Mouse (Mus musculus) neural tube, embryonic 10.5 days (tissue): ENCODE results near the gene Agmat.

Experiments
- DNase-seq: peaks from one replicate; pipeline ENCODE4 v3.0.0-alpha.2; 2017; ENCODE audit warnings: low spot score; ENCODE audit errors: extremely low spot score

Agmat gene

GRCm38 (mm10) chr4:141735206-141735560, 11.3 kb upstream of the Agmat start:
- DNase-seq: no peak

GRCm38 (mm10) chr4:141736856-141737255, 9.6 kb upstream of the Agmat start:
- no peak for DNase-seq

- DNase-seq: no peak
Observed at GRCm38 (mm10) chr4:141738015-141738414, 8.5 kb upstream of the Agmat start.

- DNase-seq: no peak
Observed at GRCm38 (mm10) chr4:141741856-141742255, 4.6 kb upstream of the Agmat start.

GRCm38 (mm10) chr4:141742381-141742780, 4.1 kb upstream of the Agmat start:
- DNase-seq: no peak

GRCm38 (mm10) chr4:141749557-141749956, 3.1 kb downstream of the Agmat start:
- DNase-seq: no peak

GRCm38 (mm10) chr4:141750826-141751225, 4.4 kb downstream of the Agmat start:
- no peak for DNase-seq

- DNase-seq: no peak
Observed at GRCm38 (mm10) chr4:141751419-141752075, 5.1 kb downstream of the Agmat start.

GRCm38 (mm10) chr4:141752076-141752421, 5.6 kb downstream of the Agmat start:
- peak; percentile 33 for DNase-seq

GRCm38 (mm10) chr4:141755375-141755930, 9.0 kb downstream of the Agmat start:
- DNase-seq: no peak

GRCm38 (mm10) chr4:141757124-141757523, 10.7 kb downstream of the Agmat start:
- DNase-seq: no peak

GRCm38 (mm10) chr4:141758874-141759542, 12.5 kb downstream of the Agmat start:
- DNase-seq: no peak

GRCm38 (mm10) chr4:141760942-141761341, 14.5 kb downstream of the Agmat start:
- no peak for DNase-seq

- DNase-seq: no peak
Observed at GRCm38 (mm10) chr4:141762102-141762598, 15.7 kb downstream of the Agmat start.

- no peak for DNase-seq
Observed at GRCm38 (mm10) chr4:141763476-141763875, 17.0 kb downstream of the Agmat start.

GRCm38 (mm10) chr4:141765008-141765407, 18.5 kb downstream of the Agmat start:
- no peak for DNase-seq

GRCm38 (mm10) chr4:141766316-141766667, 19.8 kb downstream of the Agmat start:
- DNase-seq: no peak

GRCm38 (mm10) chr4:141766668-141767352, 20.3 kb downstream of the Agmat start:
- no peak for DNase-seq

- no peak for DNase-seq
Observed at GRCm38 (mm10) chr4:141767353-141768036, 21.0 kb downstream of the Agmat start.

GRCm38 (mm10) chr4:141769501-141770160, 23.2 kb downstream of the Agmat start:
- DNase-seq: no peak

- no peak for DNase-seq
Observed at GRCm38 (mm10) chr4:141771823-141772222, 25.4 kb downstream of the Agmat start.
